Mouse (Mus musculus) midbrain, embryonic 14.5 days (tissue): ENCODE measurements around the gene Dnajc1. TPM values are rescaled to one million over a fixed set of nuclear protein-coding genes. Genes with fewer than 3 reads are reported as not detected.

Experiments
- ATAC-seq: fragments of 200-750 bp; cut with Nextera tagmentation; 2 replicates; pipeline ENCODE4 v1.8.0; 2017; ENCODE audit warnings: moderate number of reproducible peaks, moderate library complexity; ENCODE audit not compliant: low FRiP score, low TSS enrichment
- DNase-seq: peaks from one replicate; pipeline ENCODE4 v3.0.0-alpha.2; 2015
- H3K27ac ChIP-seq: fragments of 300-500 bp; sonication (generic); replicated peaks from 2 replicates; pipeline ENCODE4 v1.5.1; 2014; ENCODE audit warnings: mild to moderate bottlenecking, low read depth, low read length, moderate library complexity
- H3K27me3 ChIP-seq: fragments of 300-500 bp; sonication (generic); 2 replicates; pipeline ENCODE4 v1.6.1; 2014; ENCODE audit warnings: low read length, control low read depth, mixed read lengths; ENCODE audit not compliant: control insufficient read depth, insufficient read depth
- H3K36me3 ChIP-seq: fragments of 300-500 bp; sonication (generic); 2 replicates; pipeline ENCODE4 v1.6.1; 2014; ENCODE audit warnings: low read length, control low read depth; ENCODE audit not compliant: control insufficient read depth, insufficient read depth
- H3K4me1 ChIP-seq: fragments of 300-500 bp; sonication (generic); 2 replicates; pipeline ENCODE4 v1.6.1; 2014; ENCODE audit warnings: mild to moderate bottlenecking, antibody characterized with exemption, low read length, control low read depth; ENCODE audit not compliant: control insufficient read depth, insufficient read depth
- H3K4me2 ChIP-seq: fragments of 300-500 bp; sonication (generic); 2 replicates; pipeline ENCODE4 v1.6.1; 2014; ENCODE audit warnings: mild to moderate bottlenecking, low read length, moderate library complexity
- H3K4me3 ChIP-seq: fragments of 300-500 bp; sonication (generic); replicated peaks from 2 replicates; pipeline ENCODE4 v1.5.1; 2014; ENCODE audit warnings: low read depth, low read length
- H3K9ac ChIP-seq: fragments of 300-500 bp; sonication (generic); replicated peaks from 2 replicates; pipeline ENCODE4 v1.6.1; 2014; ENCODE audit warnings: mild to moderate bottlenecking, low read length, moderate library complexity
- H3K9me3 ChIP-seq: fragments of 300-500 bp; sonication (generic); 2 replicates; pipeline ENCODE4 v1.6.1; 2016; ENCODE audit warnings: low read length, control low read depth, mixed read lengths; ENCODE audit not compliant: control insufficient read depth
- WGBS: fragments of 180-500 bp; shearing (Covaris S2); extraction: QIAGEN DNeasy Blood & Tissue Kit; methylation state at CpG from one replicate; pipeline ENCODE4 v1.1.7; 2014; 5-methylcytosine and 5-hydroxymethylcytosine counted together
- polyA plus RNA-seq: library from polyadenylated mRNA; unstranded; fragments of >200 nt; fragmentation: Nextera tagmentation; extraction: Ambion mirVana; gene quantifications from 2 replicates; pipeline ENCODE4 v1.2.1, GENCODE M21; 2014

Gene Dnajc1
- polyA plus RNA-seq, 1 experiment from 2014 or later = 22.2 TPM

DNA sequence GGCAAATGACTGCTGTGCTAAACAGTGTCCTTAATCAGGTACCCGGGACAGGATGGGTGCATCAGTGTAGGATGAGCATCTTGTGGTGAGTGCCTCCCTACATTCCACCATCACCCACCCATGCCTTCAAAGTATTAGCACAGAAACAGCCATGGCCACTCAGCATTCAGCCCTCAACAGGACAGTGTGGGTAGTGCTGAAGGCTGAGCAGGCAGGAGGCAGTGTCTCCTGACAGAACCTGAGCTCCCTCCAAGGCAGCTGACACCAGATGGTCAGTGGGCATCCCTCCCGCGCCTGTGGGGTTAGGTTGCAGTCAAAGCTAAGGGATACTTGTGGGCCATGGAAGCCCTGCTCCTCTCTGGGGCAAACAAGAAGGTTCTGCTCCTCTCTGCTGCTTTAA is 174.8 kb downstream of the Dnajc1 start:
- H3K9ac ChIP-seq = no peak overlapping the region
- DNase-seq (no peak), ATAC-seq (no peak)

DNA sequence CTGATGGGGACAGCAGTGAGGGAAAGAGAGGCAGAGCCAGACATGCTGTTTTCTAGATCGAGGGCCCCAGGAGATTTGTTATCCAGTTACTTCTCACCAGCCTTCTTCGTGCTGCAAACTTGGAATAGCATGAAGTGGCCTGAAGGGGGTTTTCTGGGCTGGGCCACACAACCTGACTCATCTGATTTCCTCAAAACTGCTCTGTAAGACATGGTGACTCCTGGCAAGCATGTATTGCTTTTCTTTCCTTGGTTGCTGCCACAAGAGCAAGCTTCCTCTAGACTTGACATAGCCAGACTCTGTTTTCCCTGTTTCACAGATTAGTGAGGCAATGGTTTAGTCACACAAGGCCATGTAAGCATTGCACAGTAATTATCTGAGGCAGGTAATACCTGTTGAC is 178.6 kb downstream of the Dnajc1 start:
- 80% methylated on average over 2 of the region's 2 CpGs for WGBS
- H3K27ac ChIP-seq = no peak overlapping the region
- H3K4me3 ChIP-seq = no peak overlapping the region
- H3K4me1 ChIP-seq = no peaks in the 10 kb centered on the region
- peaks cover 76% of the 10 kb centered on the region for H3K36me3 ChIP-seq
- ATAC-seq = no peak
- DNase-seq = no peak
- no peaks in the 10 kb centered on the region for H3K27me3 ChIP-seq
- no peak overlapping the region for H3K9ac ChIP-seq
- H3K4me2 ChIP-seq = no peak overlapping the region
- H3K9me3 ChIP-seq = no peaks in the 10 kb centered on the region

More for the DNA sequence above, 174.8 kb downstream of the Dnajc1 start:
- Histone ChIP-seq H3K36me3 (peaks cover 56% of the 10 kb centered on the region), H3K4me3 (no peak overlapping the region), H3K4me1 (no peaks in the 10 kb centered on the region), H3K4me2 (no peak overlapping the region), H3K27me3 (no peaks in the 10 kb centered on the region), H3K9me3 (no peaks in the 10 kb centered on the region), H3K27ac (no peak overlapping the region)
- 77% methylated on average over 3 of the region's 3 CpGs for WGBS

DNA sequence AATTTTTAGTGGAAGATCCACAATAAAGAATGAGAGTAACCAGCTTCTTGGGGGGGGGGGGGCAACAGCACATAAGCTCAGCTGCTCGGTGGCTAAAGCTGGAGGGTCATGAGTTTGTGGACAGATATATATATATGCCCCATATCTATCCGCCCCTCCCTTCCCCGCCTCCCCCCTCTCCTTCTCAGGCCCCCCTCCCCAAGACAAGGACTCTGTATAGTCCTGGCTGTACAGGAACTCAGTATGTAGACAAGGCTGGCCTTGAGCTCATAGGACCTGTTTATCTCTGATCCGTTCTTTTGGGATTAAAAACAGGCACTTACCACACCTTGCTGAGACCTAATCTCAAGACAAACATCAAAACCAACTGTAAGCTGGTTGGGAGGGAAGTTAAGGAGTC is 182.7 kb downstream of the Dnajc1 start:
- ATAC-seq (no peak), DNase-seq (no peak)
- H3K27ac ChIP-seq = no peak overlapping the region
- H3K27me3 ChIP-seq = no peaks in the 10 kb centered on the region
- H3K4me3 ChIP-seq = no peak overlapping the region
- H3K9me3 ChIP-seq = no peaks in the 10 kb centered on the region
- peaks cover 80% of the 10 kb centered on the region for H3K36me3 ChIP-seq
- H3K9ac ChIP-seq = no peak overlapping the region
- WGBS = 91% methylated on average over 4 of the region's 4 CpGs
- H3K4me2 ChIP-seq = no peak overlapping the region
- no peaks in the 10 kb centered on the region for H3K4me1 ChIP-seq

DNA sequence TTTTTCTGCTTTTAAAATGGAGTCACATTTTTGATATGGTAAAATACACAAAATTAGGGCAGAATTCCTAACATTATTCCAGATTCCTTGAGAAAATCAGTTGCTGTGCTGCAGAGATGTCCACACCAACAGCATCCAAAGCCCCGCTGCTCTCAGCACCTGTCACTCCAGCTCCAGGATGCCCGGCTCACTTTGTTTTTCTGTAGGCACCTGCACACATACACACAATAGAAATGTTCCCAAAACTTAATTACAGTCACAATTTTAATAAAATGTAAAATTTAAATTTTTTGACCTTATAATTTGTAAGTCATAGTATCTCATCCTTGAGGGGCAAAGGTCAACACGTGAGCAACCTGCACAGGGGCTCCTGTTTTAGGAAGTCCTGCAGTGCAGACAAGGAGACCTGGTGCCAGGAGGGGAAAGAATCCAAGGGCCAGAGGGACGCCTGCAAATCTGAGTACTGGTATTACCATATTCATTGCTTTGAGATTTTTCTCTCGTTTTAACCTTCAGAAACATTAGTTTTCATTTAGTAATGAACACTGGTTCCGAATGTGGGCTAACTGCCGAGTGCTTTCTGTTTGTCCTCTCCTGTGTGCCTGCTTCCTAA is 183.3 kb downstream of the Dnajc1 start:
- Histone ChIP-seq H3K4me3 (no peak overlapping the region), H3K4me2 (no peak overlapping the region), H3K4me1 (no peaks in the 10 kb centered on the region), H3K27ac (no peak overlapping the region), H3K9ac (no peak overlapping the region), H3K36me3 (peaks cover 75% of the 10 kb centered on the region), H3K9me3 (no peaks in the 10 kb centered on the region), H3K27me3 (no peaks in the 10 kb centered on the region)
- ATAC-seq (no peak), DNase-seq (no peak)
- WGBS = 91% methylated on average over 7 of the region's 7 CpGs

DNA sequence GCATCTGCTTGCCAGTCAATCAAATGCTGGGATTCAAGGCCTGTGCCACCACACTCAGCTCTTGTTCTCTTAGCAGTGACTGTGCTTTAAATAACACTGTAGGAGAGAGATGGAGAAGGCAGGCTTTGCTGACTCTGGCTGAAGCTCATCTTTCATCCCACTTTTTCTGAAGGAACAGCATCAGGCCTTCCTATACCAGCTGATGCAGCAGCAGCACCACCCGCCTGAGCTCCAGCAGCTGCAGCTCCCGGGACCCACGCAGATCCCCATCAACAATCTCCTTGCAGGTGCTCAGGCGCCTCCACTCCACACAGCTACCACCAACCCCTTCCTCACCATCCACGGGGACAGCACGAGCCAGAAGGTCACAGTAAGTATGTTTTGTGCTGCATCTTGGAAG is 184.1 kb downstream of the Dnajc1 start:
- Histone ChIP-seq H3K4me1 (no peaks in the 10 kb centered on the region), H3K9me3 (no peaks in the 10 kb centered on the region), H3K4me2 (no peak overlapping the region), H3K4me3 (no peak overlapping the region), H3K27me3 (no peaks in the 10 kb centered on the region), H3K36me3 (peaks cover 75% of the 10 kb centered on the region), H3K9ac (no peak overlapping the region), H3K27ac (no peak overlapping the region)
- no peak for ATAC-seq
- 88% methylated on average over 6 of the region's 6 CpGs for WGBS
- DNase-seq = no peak

- Histone ChIP-seq H3K36me3 (peaks cover 63% of the 10 kb centered on the region), H3K9me3 (no peaks in the 10 kb centered on the region), H3K27me3 (no peaks in the 10 kb centered on the region), H3K4me3 (no peak overlapping the region), H3K27ac (peak overlapping the region; percentile 32; the same call in 1 of the 2 replicates), H3K4me2 (no peak overlapping the region), H3K9ac (no peak overlapping the region), H3K4me1 (no peaks in the 10 kb centered on the region)
- DNase-seq (peak; percentile 48), ATAC-seq (no peak)
- WGBS = 70% methylated on average over 10 of the region's 10 CpGs
These were observed 185.8 kb downstream of the Dnajc1 start for GRCm38 (mm10) chr2:18206811-18207210.

GRCm38 (mm10) chr2:18205118-18205517 is 187.5 kb downstream of the Dnajc1 start:
- 73% methylated on average over 3 of the region's 3 CpGs for WGBS
- Histone ChIP-seq H3K9me3 (no peaks in the 10 kb centered on the region), H3K27ac (no peak overlapping the region), H3K4me3 (no peak overlapping the region), H3K36me3 (peaks cover 52% of the 10 kb centered on the region), H3K4me1 (no peaks in the 10 kb centered on the region), H3K4me2 (no peak overlapping the region), H3K27me3 (no peaks in the 10 kb centered on the region), H3K9ac (no peak overlapping the region)
- DNase-seq (peak; percentile 58), ATAC-seq (no peak)

GRCm38 (mm10) chr2:18202923-18203322 is 189.7 kb downstream of the Dnajc1 start:
- peaks cover 43% of the 10 kb centered on the region for H3K36me3 ChIP-seq
- H3K4me2 ChIP-seq = no peak overlapping the region
- no peaks in the 10 kb centered on the region for H3K27me3 ChIP-seq
- no peak overlapping the region for H3K9ac ChIP-seq
- ATAC-seq (no peak), DNase-seq (no peak)
- H3K4me3 ChIP-seq = no peak overlapping the region
- 96% methylated on average over 4 of the region's 4 CpGs for WGBS
- H3K9me3 ChIP-seq = no peaks in the 10 kb centered on the region
- no peak overlapping the region for H3K27ac ChIP-seq
- H3K4me1 ChIP-seq = no peaks in the 10 kb centered on the region

GRCm38 (mm10) chr2:18201820-18202462 is 190.7 kb downstream of the Dnajc1 start:
- DNase-seq (no peak), ATAC-seq (no peak)
- Histone ChIP-seq H3K9ac (no peak overlapping the region), H3K4me2 (no peak overlapping the region), H3K36me3 (peaks cover 43% of the 10 kb centered on the region), H3K9me3 (no peaks in the 10 kb centered on the region), H3K27ac (no peak overlapping the region), H3K27me3 (no peaks in the 10 kb centered on the region), H3K4me3 (no peak overlapping the region), H3K4me1 (no peaks in the 10 kb centered on the region)
- 98% methylated on average over 1 of the region's 1 CpGs for WGBS
